Mouse (Mus musculus) gastrocnemius, postnatal 4 days (tissue): ENCODE results near the gene Accsl. TPM values are rescaled to one million over a fixed set of nuclear protein-coding genes. Genes with fewer than 3 reads are reported as not detected.

Experiments used
- DNase-seq, 2 experiments: peaks; one replicate each; pipeline ENCODE4 v3.0.0; 2021 to 2022; ENCODE audit warnings: low spot score in 2 of 2, mixed read lengths in 2 of 2
- long read RNA-seq, 2 experiments: library from polyadenylated mRNA; stranded (forward); transcript quantifications; one replicate each; pipeline ENCODE4 v2.0.0; 2021
- total RNA-seq, 2 experiments: library from RNA; stranded (reverse); gene quantifications; 2 replicates each; pipeline ENCODE4 v1.2.3; 2021

Gene Accsl
- total RNA-seq, result not detected
- long read RNA-seq, experiment 1, result 0 reads
- long read RNA-seq, experiment 2, partial matches to known transcripts, result 0 of 1 reads
- long read RNA-seq, experiment 2, other reads (novel, unspliced or antisense), result 1 of 1 reads

GRCm38 (mm10) chr2:93869107-93869600 lies at the start of gene Accsl:
Accsl (minus strand) TSS chr2:93869157.
- no peak for DNase-seq

DNA sequence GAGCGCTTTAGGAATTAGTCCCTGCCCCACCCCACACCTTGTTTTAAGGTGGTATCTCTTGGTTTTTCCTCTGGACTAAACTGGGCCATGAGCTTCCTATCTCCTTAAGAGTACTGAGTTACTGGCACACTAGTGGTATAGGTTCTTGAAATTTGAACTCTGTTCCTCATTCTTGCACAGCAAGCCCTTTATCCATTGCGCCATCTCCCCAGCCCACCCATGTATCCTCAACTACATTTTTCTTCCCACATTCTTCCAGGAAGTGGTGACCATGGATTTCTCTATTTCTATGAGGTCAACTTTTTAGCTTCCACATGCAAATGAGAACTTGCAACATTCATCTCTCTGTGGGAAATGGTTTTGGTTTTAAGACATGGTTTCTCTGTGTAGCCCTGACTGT lies 44.6 kb upstream of the Accsl start:
- DNase-seq, result no peak

GRCm38 (mm10) chr2:93911942-93912341 lies 43.0 kb upstream of the Accsl start:
- DNase-seq, result peak in 1 of 2 experiments; percentile 19

DNA sequence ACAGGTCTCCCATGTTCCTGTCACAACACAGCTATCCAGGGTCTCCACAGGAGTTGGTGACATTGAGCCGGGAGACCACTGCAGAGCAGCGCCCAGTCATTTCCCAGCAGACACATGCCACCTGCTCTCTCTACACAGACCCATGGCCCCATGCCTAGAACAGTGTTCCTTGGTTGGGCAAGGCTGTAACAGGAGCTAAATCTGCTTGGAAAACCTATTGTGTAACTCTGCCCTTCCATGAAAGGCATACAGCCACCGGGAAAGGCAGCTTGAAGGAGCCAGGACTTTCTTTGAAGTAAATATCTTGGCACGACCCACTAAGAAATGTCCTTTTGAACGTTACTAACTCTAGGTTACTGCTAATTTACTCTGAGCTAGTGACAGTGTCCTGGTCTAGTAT lies 40.8 kb upstream of the Accsl start:
- no peak for DNase-seq

DNA sequence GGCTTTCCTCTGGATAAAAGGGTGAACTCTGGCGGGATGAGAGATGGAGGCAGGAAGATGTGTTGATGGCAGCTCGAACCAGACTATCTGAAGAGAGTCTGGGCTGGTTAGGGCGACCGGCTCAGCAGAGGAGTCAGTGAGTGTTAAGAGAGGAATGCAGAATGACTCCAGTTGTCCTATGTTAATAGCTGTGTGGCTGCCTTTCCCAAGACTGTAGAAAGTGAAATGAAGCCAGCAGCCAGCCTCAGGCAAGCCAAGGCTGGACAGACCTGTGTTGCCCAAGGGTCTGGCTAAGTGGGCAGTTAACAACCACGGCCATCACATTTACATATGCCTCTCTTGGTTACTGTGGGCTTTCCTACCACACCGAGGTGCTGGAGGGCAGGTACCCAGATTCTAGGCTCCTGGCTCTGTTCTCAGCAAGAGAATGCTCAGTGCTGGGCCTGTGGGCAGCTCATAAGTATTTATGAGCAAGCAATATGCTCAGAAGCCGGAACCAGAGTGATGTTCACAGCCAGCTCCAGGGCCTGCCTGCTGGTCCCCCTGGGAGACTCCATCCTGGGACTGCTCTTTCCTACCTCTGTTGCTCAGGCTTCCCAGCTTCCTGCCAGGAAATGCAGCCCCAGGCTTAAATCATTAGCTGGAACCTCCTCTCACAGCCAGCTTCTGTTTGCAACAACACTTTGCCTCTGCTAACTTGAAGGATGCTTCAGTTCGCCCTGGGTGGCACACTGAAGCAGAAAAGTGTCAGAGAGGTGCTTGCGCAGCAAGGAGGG lies 38.8 kb upstream of the Accsl start:
- no peak for DNase-seq

DNA sequence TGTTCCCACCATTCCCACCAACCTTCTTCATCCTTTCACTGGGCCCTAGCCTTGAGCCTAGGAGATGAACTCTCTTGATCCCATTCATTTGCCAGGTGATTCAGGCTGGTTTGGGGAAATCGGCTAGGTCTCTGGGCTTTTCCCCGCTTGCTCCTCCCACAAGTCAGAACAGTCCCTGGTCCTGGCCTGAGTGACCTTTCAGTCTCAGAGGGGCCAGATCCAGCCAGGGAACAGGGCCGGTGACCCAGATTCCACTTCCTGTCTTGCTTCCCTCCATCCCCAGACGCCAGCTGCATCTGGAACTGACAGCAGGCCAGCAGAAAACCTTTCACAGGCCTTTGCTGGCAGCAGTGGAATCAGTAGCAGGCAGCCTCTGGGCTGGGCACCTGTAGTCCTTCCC lies 37.4 kb upstream of the Accsl start:
- DNase-seq, result peak in 1 of 2 experiments; percentile 32

GRCm38 (mm10) chr2:93903415-93903814 lies 34.5 kb upstream of the Accsl start:
- no peak for DNase-seq

GRCm38 (mm10) chr2:93902680-93903305 lies 33.8 kb upstream of the Accsl start:
- DNase-seq, result no peak

GRCm38 (mm10) chr2:93899397-93900380 lies 30.7 kb upstream of the Accsl start:
- no peak for DNase-seq

DNA sequence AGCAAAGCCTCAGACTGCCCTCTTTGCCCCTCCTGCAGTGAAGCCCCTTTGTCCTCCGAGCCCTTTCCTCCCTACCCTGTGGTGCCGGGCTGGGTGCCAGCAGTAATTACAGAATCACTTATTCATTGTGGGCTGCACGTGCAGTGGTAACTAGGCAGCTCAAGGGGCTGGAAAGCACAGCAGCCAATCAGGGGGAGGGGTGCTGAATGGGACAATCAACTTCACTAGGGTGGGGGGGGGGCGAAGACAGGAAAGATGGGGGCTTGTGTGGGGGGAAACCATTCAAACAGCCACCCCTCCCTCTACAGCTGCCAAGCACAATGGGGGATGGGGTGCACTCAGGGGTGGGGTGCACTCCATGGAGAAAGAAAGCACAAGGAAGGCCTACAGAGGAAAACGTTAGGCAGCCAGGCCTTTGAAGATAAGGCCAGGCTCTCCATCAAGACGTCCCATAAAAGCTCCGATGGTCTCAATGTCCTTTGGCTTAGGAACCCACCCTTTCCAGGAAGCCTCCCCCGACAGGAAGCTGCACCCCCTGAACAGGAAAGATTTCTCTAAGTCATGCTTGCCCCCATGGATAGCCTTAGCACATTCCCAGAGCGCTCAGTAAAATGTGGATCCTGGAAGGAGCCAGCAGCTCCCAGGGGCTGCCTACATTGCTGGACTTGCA lies 22.8 kb upstream of the Accsl start:
- DNase-seq, result peak in 1 of 2 experiments; percentile 31

GRCm38 (mm10) chr2:93890143-93890542 lies 21.2 kb upstream of the Accsl start:
- DNase-seq, result no peak

DNA sequence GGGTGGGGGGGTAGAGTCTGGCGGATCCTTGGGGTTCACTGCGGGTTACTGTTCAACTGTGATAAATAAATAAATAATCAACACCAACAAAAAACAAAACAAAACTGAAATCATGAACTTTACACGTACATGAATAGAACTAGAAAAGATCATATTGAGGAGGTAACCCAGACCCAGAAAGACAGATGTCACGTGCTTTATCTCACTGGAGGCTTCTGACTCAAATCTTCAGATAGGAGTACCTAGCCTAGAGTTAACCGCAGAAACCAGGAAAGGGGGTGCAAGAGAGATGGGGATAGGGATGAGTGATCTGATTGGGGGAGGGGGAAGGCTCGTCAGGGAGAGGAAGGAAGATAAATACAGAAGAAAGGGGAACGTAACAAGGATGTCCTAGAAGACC lies 20.1 kb upstream of the Accsl start:
- DNase-seq, result no peak

DNA sequence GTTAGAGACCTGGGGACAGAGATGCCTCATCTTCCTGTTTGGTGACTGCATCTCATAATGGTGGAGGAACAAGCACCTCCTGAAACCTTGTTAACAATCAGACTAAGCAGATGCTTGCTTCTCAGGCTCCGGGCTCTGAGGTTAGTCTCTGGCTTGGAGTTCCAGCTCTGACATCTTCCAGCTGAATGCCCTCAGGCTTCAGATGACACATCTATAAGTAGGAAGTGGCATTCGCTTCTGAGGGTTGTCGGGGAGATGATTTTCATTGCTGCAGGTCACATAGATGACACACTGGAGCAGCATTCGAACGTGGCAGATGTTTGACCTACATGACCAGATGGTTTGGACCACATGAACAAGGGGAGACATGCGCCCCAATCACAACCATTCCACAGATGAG lies 19.4 kb upstream of the Accsl start:
- no peak for DNase-seq

GRCm38 (mm10) chr2:93887273-93887672 lies 18.3 kb upstream of the Accsl start:
- no peak for DNase-seq

DNA sequence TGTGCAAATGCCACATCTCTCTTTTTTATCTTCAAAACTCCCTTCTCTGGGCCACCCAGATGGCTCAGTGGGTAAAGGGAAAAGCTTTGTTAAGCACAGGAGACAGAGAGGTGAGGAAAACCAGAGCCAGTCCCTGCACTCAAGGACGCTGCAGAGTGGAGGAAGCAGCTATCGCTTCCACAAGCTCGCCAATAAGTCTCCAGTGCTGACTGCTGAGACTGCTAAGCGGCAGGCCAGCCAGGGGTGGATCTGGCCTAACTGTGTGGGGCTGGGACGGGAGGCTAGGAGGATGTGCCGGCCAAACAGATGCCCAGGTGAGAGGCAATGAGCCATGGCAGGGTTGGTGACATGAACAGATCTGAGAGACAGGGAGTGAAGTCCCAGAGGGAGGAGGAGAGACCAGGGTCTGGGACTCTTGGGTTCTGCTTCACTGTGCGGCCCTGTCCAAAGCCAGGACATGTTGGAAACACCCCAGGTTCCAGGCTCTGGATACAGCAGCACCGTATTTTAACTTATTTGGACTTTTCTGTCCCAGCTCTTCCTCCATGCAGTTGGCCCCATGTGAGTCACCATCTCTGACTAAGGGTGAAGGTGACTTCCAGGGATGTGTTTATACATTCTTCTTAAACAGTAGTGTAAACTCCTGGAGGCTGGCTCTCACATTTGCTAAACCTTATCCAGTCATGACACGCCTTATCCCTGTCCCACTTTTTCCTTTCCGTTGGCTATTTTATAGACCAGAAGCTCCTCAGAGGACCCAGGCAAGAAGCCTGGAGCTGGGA lies 17.2 kb upstream of the Accsl start:
- DNase-seq, result no peak

DNA sequence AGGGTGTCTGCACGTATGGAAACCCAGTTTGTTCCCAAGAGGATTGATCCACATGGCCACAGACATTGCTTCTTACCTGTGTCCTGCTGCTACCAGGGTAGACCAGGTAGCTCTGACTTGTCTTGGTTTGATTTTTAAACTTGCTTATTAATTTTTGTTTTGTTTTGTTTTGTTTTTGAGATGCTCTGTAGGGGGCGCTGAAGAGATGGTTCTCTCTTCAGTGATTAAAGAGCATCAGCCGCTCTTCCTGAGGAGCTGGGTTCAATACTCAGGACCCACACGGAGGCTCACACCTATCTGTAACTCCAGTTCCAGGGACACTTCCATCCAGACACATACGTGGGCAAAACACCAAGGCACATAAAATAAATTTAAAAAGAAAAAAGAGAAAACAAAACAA lies 14.1 kb upstream of the Accsl start:
- DNase-seq, result no peak

- no peak for DNase-seq
Measured at GRCm38 (mm10) chr2:93881640-93882367, 12.8 kb upstream of the Accsl start.

DNA sequence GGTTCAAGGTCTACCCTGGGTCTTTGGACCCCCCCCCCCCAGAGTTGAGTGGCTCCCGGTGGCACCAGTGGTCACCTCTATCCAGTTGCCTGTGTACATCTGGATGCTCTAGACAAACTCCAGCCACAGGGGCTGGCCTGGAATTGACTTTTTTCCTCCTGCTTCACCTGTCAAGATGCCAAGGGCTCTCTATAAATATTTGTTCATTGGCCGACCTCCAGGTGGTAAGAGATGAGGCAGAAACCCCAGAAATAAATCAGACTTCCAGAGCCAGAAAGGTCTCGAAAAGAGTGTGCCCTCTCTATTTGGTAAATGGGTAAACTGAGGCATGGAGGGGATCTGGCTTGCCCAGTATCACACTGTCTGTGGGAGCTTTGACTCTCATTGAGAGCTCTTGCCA lies 12.0 kb upstream of the Accsl start:
- no peak for DNase-seq

- DNase-seq, result no peak
Measured at GRCm38 (mm10) chr2:93880450-93880849, 11.5 kb upstream of the Accsl start.
